Mouse (Mus musculus) liver, adult 2 months (tissue): ENCODE data around the gene Ankrd13c.

Experiments
- CTCF ChIP-seq: fragments of 200-500 bp; IDR thresholded peaks from 2 replicates; pipeline ENCODE4 v1.5.1; 2011; ENCODE audit warnings: low read depth, low read length, control low read depth
- POLR2A ChIP-seq: fragments of 200-500 bp; IDR thresholded peaks from 2 replicates; pipeline ENCODE4 v1.6.1; 2011; ENCODE audit warnings: low read length, control low read depth; ENCODE audit not compliant: insufficient read depth; ENCODE audit errors: extremely low read depth

GRCm38 (mm10) chr3:158049508-158049907 is 102.5 kb downstream of the Ankrd13c start:
- TF ChIP-seq CTCF (no peak), POLR2A (no peak)
